Mouse (Mus musculus) stomach, postnatal 0 days (tissue): ENCODE results near the gene 9130230L23Rik. TPM values are rescaled to one million over a fixed set of nuclear protein-coding genes. Genes with fewer than 3 reads are reported as not detected.

Experiments used
- ATAC-seq: fragments of 200-750 bp; cut with Nextera tagmentation; 2 replicates; pipeline ENCODE4 v1.8.0; 2017; ENCODE audit not compliant: low FRiP score, low TSS enrichment
- DNase-seq: peaks from one replicate; pipeline ENCODE4 v3.0.0-alpha.2; 2016; ENCODE audit warnings: low spot score
- H3K27ac ChIP-seq: fragments of 300-500 bp; sonication (generic); replicated peaks from 2 replicates; pipeline ENCODE4 v1.5.1; 2014; ENCODE audit warnings: mild to moderate bottlenecking, control low read depth
- H3K27me3 ChIP-seq: fragments of 300-500 bp; sonication (generic); 2 replicates; pipeline ENCODE4 v1.6.1; 2014; ENCODE audit warnings: low read length; ENCODE audit not compliant: control insufficient read depth, insufficient read depth
- H3K36me3 ChIP-seq: fragments of 300-500 bp; sonication (generic); 2 replicates; pipeline ENCODE4 v1.6.1; 2014; ENCODE audit warnings: low read length, mixed read lengths; ENCODE audit not compliant: control insufficient read depth, insufficient read depth
- H3K4me1 ChIP-seq: fragments of 300-500 bp; sonication (generic); replicated peaks from 2 replicates; pipeline ENCODE4 v1.6.1; 2014; ENCODE audit warnings: antibody characterized with exemption; ENCODE audit not compliant: control insufficient read depth, insufficient read depth
- H3K4me2 ChIP-seq: fragments of 300-500 bp; sonication (generic); replicated peaks from 2 replicates; pipeline ENCODE4 v1.6.1; 2014; ENCODE audit warnings: low read depth, mild to moderate bottlenecking, control low read depth, moderate library complexity
- H3K4me3 ChIP-seq: fragments of 300-500 bp; sonication (generic); 2 replicates; pipeline ENCODE4 v1.5.1; 2014; ENCODE audit warnings: low read depth, low read length, control low read depth
- H3K9ac ChIP-seq: fragments of 300-500 bp; sonication (generic); 2 replicates; pipeline ENCODE4 v1.6.1; 2014; ENCODE audit warnings: mild to moderate bottlenecking, low read length, control low read depth, mixed read lengths
- H3K9me3 ChIP-seq: fragments of 300-500 bp; sonication (generic); 2 replicates; pipeline ENCODE4 v1.6.1; 2016; ENCODE audit warnings: low read length; ENCODE audit not compliant: control insufficient read depth
- CTCF ChIP-seq: IDR thresholded peaks from 2 replicates; pipeline ENCODE4 v1.5.1; 2016; ENCODE audit warnings: antibody characterized with exemption, low read depth, mild to moderate bottlenecking, moderate library complexity
- EP300 ChIP-seq: optimal IDR thresholded peaks from 2 replicates; pipeline ENCODE3; 2016; ENCODE audit warnings: antibody characterized with exemption
- WGBS: fragments of 180-500 bp; shearing (Covaris S2); extraction: QIAGEN DNeasy Blood & Tissue Kit; methylation state at CpG from one replicate; pipeline ENCODE4 v1.1.7; 2014; 5-methylcytosine and 5-hydroxymethylcytosine counted together
- polyA plus RNA-seq: library from polyadenylated mRNA; unstranded; fragments of >200 nt; fragmentation: Nextera tagmentation; extraction: Ambion mirVana; gene quantifications from 2 replicates; pipeline ENCODE4 v1.2.1, GENCODE M21; 2015

9130230L23Rik gene
- polyA plus RNA-seq, 1 experiment from 2014 or later, result 4.7 TPM

GRCm38 (mm10) chr5:66042651-66043340 lies 38.7 kb upstream of the 9130230L23Rik start:
- ATAC-seq, result peak; percentile 78
- H3K9ac ChIP-seq, result no peak overlapping the region
- H3K4me3 ChIP-seq, result no peak overlapping the region
- TF ChIP-seq CTCF, result no peak
- TF ChIP-seq EP300, result no peak
- 42% methylated on average over 10 of the region's 10 CpGs for WGBS
- H3K4me1 ChIP-seq, result no peaks in the 10 kb centered on the region
- H3K36me3 ChIP-seq, result no peaks in the 10 kb centered on the region
- H3K9me3 ChIP-seq, result no peaks in the 10 kb centered on the region
- peak; percentile 68 for DNase-seq
- no peaks in the 10 kb centered on the region for H3K27me3 ChIP-seq
- H3K27ac ChIP-seq, result peak overlapping the region; percentile 82
- H3K4me2 ChIP-seq, result no peak overlapping the region

- Histone ChIP-seq H3K9ac (no peak overlapping the region), H3K9me3 (no peaks in the 10 kb centered on the region), H3K4me1 (no peaks in the 10 kb centered on the region; the same call in 1 of the 2 replicates), H3K36me3 (no peaks in the 10 kb centered on the region), H3K27me3 (no peaks in the 10 kb centered on the region), H3K4me3 (no peak overlapping the region), H3K27ac (peak overlapping the region; percentile 82), H3K4me2 (no peak overlapping the region; the same call in 1 of the 2 replicates)
- peak; percentile 68 for ATAC-seq
- DNase-seq, result peak; percentile 42
- 62% methylated on average over 7 of the region's 7 CpGs for WGBS
- no peak for TF ChIP-seq EP300
- TF ChIP-seq CTCF, result no peak
Measured at GRCm38 (mm10) chr5:66040744-66041279, 36.7 kb upstream of the 9130230L23Rik start.

GRCm38 (mm10) chr5:66039813-66040212 lies 35.7 kb upstream of the 9130230L23Rik start:
- no peaks in the 10 kb centered on the region; the same call in 1 of the 2 replicates for H3K4me1 ChIP-seq
- H3K27me3 ChIP-seq, result no peaks in the 10 kb centered on the region
- TF ChIP-seq CTCF (no peak), EP300 (no peak)
- H3K27ac ChIP-seq, result no peak overlapping the region
- ATAC-seq, result no peak
- no peak overlapping the region for H3K9ac ChIP-seq
- H3K4me3 ChIP-seq, result no peak overlapping the region
- no peak for DNase-seq
- no peaks in the 10 kb centered on the region for H3K9me3 ChIP-seq
- 57% methylated on average over 2 of the region's 2 CpGs for WGBS
- no peak overlapping the region for H3K4me2 ChIP-seq
- no peaks in the 10 kb centered on the region for H3K36me3 ChIP-seq

GRCm38 (mm10) chr5:66037066-66037465 lies 33.0 kb upstream of the 9130230L23Rik start:
- Histone ChIP-seq H3K9ac (no peak overlapping the region), H3K4me2 (no peak overlapping the region), H3K9me3 (no peaks in the 10 kb centered on the region), H3K27me3 (no peaks in the 10 kb centered on the region), H3K36me3 (no peaks in the 10 kb centered on the region), H3K4me1 (no peaks in the 10 kb centered on the region; the same call in 1 of the 2 replicates), H3K27ac (no peak overlapping the region), H3K4me3 (no peak overlapping the region)
- DNase-seq (no peak), ATAC-seq (no peak)
- 54% methylated on average over 6 of the region's 6 CpGs for WGBS
- TF ChIP-seq CTCF, result no peak
- TF ChIP-seq EP300, result no peak

- Histone ChIP-seq H3K36me3 (no peaks in the 10 kb centered on the region), H3K4me1 (no peaks in the 10 kb centered on the region; the same call in 1 of the 2 replicates), H3K4me2 (no peak overlapping the region), H3K9ac (no peak overlapping the region), H3K27ac (no peak overlapping the region), H3K9me3 (no peaks in the 10 kb centered on the region), H3K27me3 (no peaks in the 10 kb centered on the region), H3K4me3 (no peak overlapping the region)
- ATAC-seq, result no peak
- DNase-seq, result no peak
- 35% methylated on average over 7 of the region's 7 CpGs for WGBS
- no peak for TF ChIP-seq CTCF
- no peak for TF ChIP-seq EP300
Measured at GRCm38 (mm10) chr5:66036440-66037054, 32.5 kb upstream of the 9130230L23Rik start.
